Mouse (Mus musculus) E14TG2a.4 (cell line): ENCODE data around the gene Lrrc45.

Experiments used
- CTCF ChIP-seq: conservative IDR thresholded peaks from 2 replicates; pipeline ENCODE4 v1.5.1; 2014; ENCODE audit warnings: low read length
- NANOG ChIP-seq: IDR thresholded peaks from 2 replicates; pipeline ENCODE4 v1.6.1; 2014; ENCODE audit warnings: borderline replicate concordance, low read length, mixed read lengths
- POU5F1 ChIP-seq: IDR thresholded peaks from 2 replicates; pipeline ENCODE4 v1.6.1; 2014; ENCODE audit warnings: low read length, borderline replicate concordance

DNA sequence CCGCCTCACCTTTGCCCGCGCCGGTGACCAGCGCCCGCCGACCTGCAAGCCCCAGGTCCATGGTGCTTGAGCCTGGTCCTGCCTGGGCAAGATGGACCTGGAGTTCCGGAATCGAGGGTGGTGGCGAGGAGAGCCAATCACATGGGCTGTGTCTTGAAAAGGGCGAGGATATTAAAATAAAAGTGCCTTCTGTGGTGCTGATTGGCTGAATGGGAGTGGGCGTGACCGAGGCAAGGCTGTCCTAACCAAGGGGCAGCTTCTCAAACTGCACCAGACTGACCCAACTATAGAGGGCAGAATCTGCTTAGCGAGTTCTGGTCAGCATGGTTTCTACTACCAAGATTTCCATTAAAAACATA lies 13.4 kb downstream of the Lrrc45 start, which contains the start of gene Dcxr:
- TF ChIP-seq NANOG: no peak
- no peak for TF ChIP-seq CTCF
- TF ChIP-seq POU5F1: no peak
